Mouse (Mus musculus) gastrocnemius, adult 8-10 months (tissue): ENCODE measurements around the gene Aco1. TPM values are rescaled to one million over a fixed set of nuclear protein-coding genes. Genes with fewer than 3 reads are reported as not detected.

Source experiments
- total RNA-seq, 4 experiments: library from RNA; stranded (reverse); gene quantifications; 2 replicates each; pipeline ENCODE4 v1.2.4; 2022

Aco1 gene
- total RNA-seq, 4 experiments from 2014 or later, result 14.0 to 15.2 (median 14.9) TPM

Other genes starting within 250 kb of the Aco1 start
- 1 to 10 TPM; 1.5 to 2.0 (median 1.9) TPM for gene Ddx58, start 96.7 kb downstream of the Aco1 start, total RNA-seq
- 10 to 100 TPM; 47.2 to 76.3 (median 63.7) TPM for gene Smim27, start 126.5 kb downstream of the Aco1 start, total RNA-seq
- 1 to 10 TPM; 6.8 to 9.2 (median 8.1) TPM for gene Topors, start 126.8 kb downstream of the Aco1 start, total RNA-seq
- gene Ndufb6, start 136.3 kb downstream of the Aco1 start, total RNA-seq, result 100 to 1,000 TPM; 266 to 287 (median 272) TPM